Mouse (Mus musculus) stomach, embryonic 16.5 days (tissue): ENCODE results near the gene Ptpn13. TPM values are rescaled to one million over a fixed set of nuclear protein-coding genes. Genes with fewer than 3 reads are reported as not detected.
A peak's percentile ranks its signal among the peaks of the same experiment; 100 is the strongest.

ENCODE experiments used
- ATAC-seq: fragments of 200-750 bp; cut with Nextera tagmentation; 2 replicates; pipeline ENCODE4 v1.8.0; 2017; ENCODE audit warnings: moderate number of reproducible peaks, moderate TSS enrichment; ENCODE audit not compliant: insufficient read depth, low FRiP score
- H3K27ac ChIP-seq: fragments of 300-500 bp; sonication (generic); 2 replicates; pipeline ENCODE4 v1.5.1; 2014; ENCODE audit warnings: low read length
- H3K27me3 ChIP-seq: fragments of 300-500 bp; sonication (generic); 2 replicates; pipeline ENCODE4 v1.6.1; 2014; ENCODE audit warnings: low read length, control low read depth, mixed read lengths; ENCODE audit not compliant: control insufficient read depth, insufficient read depth
- H3K36me3 ChIP-seq: fragments of 300-500 bp; sonication (generic); 2 replicates; pipeline ENCODE4 v1.6.1; 2014; ENCODE audit warnings: low read length; ENCODE audit not compliant: control insufficient read depth, insufficient read depth
- H3K4me1 ChIP-seq: fragments of 300-500 bp; sonication (generic); 2 replicates; pipeline ENCODE4 v1.6.1; 2014; ENCODE audit warnings: low read length, control low read depth, mixed read lengths; ENCODE audit not compliant: control insufficient read depth, insufficient read depth
- H3K4me2 ChIP-seq: fragments of 300-500 bp; sonication (generic); 2 replicates; pipeline ENCODE4 v1.6.1; 2014; ENCODE audit warnings: low read depth, low read length, mixed read lengths
- H3K4me3 ChIP-seq: fragments of 300-500 bp; sonication (generic); replicated peaks from 2 replicates; pipeline ENCODE4 v1.5.1; 2014; ENCODE audit warnings: mild to moderate bottlenecking, low read length
- H3K9ac ChIP-seq: fragments of 300-500 bp; sonication (generic); 2 replicates; pipeline ENCODE4 v1.6.1; 2014; ENCODE audit warnings: low read length
- H3K9me3 ChIP-seq: fragments of 300-500 bp; sonication (generic); replicated peaks from 2 replicates; pipeline ENCODE4 v1.6.1; 2016; ENCODE audit warnings: low read length, control low read depth; ENCODE audit not compliant: control insufficient read depth
- WGBS: fragments of 180-500 bp; shearing (Covaris S2); extraction: QIAGEN DNeasy Blood & Tissue Kit; methylation state at CpG from one replicate; pipeline ENCODE4 v1.1.7; 2014; 5-methylcytosine and 5-hydroxymethylcytosine counted together
- polyA plus RNA-seq: library from polyadenylated mRNA; unstranded; fragments of >200 nt; fragmentation: Nextera tagmentation; extraction: Ambion mirVana; gene quantifications from 2 replicates; pipeline ENCODE4 v1.2.1, GENCODE M21; 2015

Ptpn13 gene
- polyA plus RNA-seq, 1 experiment from 2014 or later = 16.8 TPM

DNA sequence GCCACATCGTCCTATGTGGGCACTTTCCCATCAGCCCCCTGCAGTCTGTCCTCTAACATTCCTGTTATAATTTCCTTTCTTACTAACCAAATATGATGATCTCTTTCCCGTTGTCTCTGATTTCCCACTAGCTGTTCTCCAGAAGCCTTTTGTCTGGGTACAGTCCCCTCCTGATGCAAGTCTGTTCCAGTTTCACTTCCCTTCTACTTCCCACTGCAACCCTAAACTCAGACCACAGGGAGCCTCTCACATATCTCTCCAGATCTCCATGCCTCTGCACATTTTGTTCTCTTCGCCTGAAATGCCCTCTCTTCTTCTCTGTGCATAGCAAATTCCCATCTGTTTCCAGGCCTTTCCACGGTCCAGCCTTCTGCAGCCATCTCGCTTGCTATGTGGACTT lies 35.6 kb upstream of the Ptpn13 start:
- Histone ChIP-seq H3K4me1 (peaks cover 25% of the 10 kb centered on the region), H3K36me3 (no peaks in the 10 kb centered on the region), H3K9ac (no peak overlapping the region), H3K4me3 (no peak overlapping the region), H3K27ac (no peak overlapping the region), H3K27me3 (no peaks in the 10 kb centered on the region), H3K4me2 (no peak overlapping the region), H3K9me3 (no peaks in the 10 kb centered on the region)
- WGBS = 81% methylated on average over 5 of the region's 5 CpGs
- no peak for ATAC-seq

DNA sequence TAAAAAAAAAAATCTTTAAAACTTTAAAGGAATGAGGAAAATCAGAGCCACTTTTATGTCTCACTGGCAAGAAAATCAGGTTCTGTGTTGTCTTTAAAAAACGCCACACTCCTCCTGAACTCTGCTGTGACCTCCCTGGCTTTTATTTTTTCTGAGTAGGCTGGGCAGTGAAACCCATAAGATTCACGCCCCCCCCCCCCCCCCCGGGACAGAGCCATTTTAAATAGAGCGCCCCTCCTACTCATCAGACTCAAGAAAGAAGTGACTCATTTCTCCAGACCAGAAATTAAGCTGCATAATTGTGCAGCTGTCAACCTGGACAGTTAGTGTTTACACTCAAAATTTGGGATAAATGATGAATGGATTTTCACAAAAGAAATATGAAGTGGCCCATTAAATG lies 31.8 kb upstream of the Ptpn13 start:
- peak; percentile 53; the same call in 1 of the 2 replicates for ATAC-seq

DNA sequence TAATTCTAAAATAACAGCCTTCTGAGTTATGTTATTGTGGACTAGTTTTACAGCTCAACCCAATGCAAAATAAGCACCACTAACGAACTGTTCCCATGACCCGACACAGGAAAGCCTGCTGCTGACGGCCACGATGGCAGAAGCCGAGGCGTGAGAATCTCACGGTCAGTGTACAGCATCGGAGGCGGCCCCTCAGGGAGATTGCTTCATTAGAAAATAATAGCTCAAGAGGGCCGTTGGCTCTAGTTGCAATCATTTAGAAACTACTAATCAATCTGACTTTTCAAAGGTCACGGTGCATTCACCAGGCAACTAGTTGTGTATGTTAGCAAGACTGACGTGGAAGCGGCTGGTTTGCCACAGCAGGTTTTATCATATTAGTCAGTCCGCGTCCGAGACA lies 31.2 kb upstream of the Ptpn13 start:
- 44% methylated on average over 16 of the region's 16 CpGs for WGBS
- Histone ChIP-seq H3K4me2 (no peak overlapping the region), H3K9ac (no peak overlapping the region), H3K36me3 (no peaks in the 10 kb centered on the region), H3K27ac (peak overlapping the region; percentile 44; the same call in 1 of the 2 replicates), H3K27me3 (no peaks in the 10 kb centered on the region), H3K9me3 (no peaks in the 10 kb centered on the region), H3K4me1 (peaks cover 12% of the 10 kb centered on the region; the same call in 1 of the 2 replicates), H3K4me3 (no peak overlapping the region)
- no peak for ATAC-seq

More for the DNA sequence above, 31.8 kb upstream of the Ptpn13 start:
- Histone ChIP-seq H3K27ac (no peak overlapping the region), H3K9me3 (no peaks in the 10 kb centered on the region), H3K36me3 (no peaks in the 10 kb centered on the region), H3K9ac (no peak overlapping the region), H3K4me1 (peaks cover 12% of the 10 kb centered on the region), H3K4me3 (no peak overlapping the region), H3K27me3 (no peaks in the 10 kb centered on the region), H3K4me2 (no peak overlapping the region)
- WGBS = 11% methylated on average over 4 of the region's 4 CpGs

DNA sequence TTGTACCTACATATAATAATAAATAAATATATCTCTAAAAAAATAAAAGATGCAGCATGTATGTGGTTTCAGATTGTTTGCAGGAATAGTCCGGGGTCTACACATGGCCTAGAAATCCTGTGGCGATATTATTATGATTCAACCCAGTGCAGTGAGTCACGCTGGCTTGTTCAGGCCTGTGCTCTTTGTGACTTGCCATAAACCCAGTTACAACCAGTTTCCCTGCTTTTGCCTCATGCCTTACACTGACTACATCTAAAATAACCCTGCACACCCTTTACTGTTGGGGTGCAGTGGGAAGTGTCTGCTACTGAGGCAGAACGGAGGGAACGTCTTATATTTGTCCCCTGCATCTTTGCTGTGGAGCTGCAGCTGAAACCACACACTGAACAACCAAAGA lies 29.3 kb upstream of the Ptpn13 start:
- ATAC-seq = 0 out of 2 replicates have a peak, but pooled peaks have one; percentile 53
- no peaks in the 10 kb centered on the region for H3K27me3 ChIP-seq
- no peak overlapping the region for H3K9ac ChIP-seq
- H3K4me3 ChIP-seq = no peak overlapping the region
- 82% methylated on average over 5 of the region's 5 CpGs for WGBS
- no peaks in the 10 kb centered on the region for H3K9me3 ChIP-seq
- peak overlapping the region; percentile 68 for H3K27ac ChIP-seq
- peaks cover 12% of the 10 kb centered on the region; the same call in 1 of the 2 replicates for H3K4me1 ChIP-seq
- H3K4me2 ChIP-seq = no peak overlapping the region
- no peaks in the 10 kb centered on the region for H3K36me3 ChIP-seq

DNA sequence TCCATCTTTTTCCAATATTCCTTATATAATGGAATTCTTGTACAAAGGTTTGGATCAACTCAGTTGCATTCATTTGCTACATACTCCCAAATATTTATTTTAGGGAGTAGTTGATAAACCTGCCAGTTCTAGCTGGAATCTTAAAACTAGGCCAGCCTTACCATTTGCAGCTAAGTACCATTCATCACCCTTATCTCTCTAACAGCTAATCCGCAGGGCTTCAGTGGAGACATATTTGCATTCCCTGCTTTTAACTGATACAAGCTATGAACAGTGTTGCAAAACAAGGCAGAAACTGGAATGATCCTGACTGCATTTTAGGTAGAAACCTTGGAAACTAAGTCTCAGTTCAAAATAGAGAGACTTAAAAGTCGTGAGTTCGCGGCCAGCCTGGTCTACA lies 27.6 kb upstream of the Ptpn13 start:
- Histone ChIP-seq H3K9me3 (no peaks in the 10 kb centered on the region), H3K4me3 (no peak overlapping the region), H3K4me1 (peaks cover 12% of the 10 kb centered on the region; the same call in 1 of the 2 replicates), H3K27ac (no peak overlapping the region; the same call in 1 of the 2 replicates), H3K4me2 (no peak overlapping the region), H3K9ac (no peak overlapping the region), H3K36me3 (no peaks in the 10 kb centered on the region), H3K27me3 (no peaks in the 10 kb centered on the region)
- 47% methylated on average over 4 of the region's 4 CpGs for WGBS
- no peak for ATAC-seq

DNA sequence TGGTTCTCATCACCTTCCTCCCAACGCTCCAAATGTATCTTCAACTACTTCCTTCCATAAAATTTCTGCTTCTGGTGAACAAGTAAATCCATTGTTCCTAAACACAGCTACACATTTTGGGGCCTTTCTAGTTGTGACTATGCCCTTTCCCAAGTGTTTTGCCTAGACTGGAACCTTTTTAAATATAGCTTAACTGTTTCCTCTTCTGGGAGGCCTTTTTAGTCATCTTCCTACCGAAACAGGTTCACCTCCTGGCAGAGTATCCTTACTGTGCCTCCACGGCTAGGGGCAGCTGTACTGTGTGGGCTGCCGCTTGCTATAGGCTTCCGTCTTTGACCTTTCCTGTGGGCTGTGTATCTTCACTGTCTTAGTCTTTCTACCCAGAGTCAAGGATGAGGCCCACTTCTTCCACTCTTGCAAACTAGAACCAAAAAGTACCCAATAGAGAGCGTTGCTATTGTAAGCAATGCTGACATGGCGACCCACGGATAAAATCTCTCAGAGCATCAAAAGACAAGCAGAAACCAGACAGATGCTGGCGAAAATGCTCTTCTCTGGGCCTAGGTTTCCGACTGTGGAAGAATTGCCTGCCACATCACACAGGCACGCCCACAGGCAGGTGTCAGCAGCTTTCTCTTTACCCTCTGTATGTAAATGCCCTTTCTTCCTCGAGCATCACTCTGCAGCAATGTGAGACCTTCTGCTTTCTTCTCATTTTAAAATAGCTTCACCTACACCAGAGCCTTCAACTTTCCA lies 20.6 kb upstream of the Ptpn13 start:
- Histone ChIP-seq H3K36me3 (no peaks in the 10 kb centered on the region), H3K4me2 (no peak overlapping the region), H3K27ac (no peak overlapping the region), H3K9me3 (no peaks in the 10 kb centered on the region), H3K27me3 (no peaks in the 10 kb centered on the region), H3K4me3 (no peak overlapping the region), H3K4me1 (no peaks in the 10 kb centered on the region), H3K9ac (no peak overlapping the region)
- no peak for ATAC-seq
- 76% methylated on average over 12 of the region's 12 CpGs for WGBS

DNA sequence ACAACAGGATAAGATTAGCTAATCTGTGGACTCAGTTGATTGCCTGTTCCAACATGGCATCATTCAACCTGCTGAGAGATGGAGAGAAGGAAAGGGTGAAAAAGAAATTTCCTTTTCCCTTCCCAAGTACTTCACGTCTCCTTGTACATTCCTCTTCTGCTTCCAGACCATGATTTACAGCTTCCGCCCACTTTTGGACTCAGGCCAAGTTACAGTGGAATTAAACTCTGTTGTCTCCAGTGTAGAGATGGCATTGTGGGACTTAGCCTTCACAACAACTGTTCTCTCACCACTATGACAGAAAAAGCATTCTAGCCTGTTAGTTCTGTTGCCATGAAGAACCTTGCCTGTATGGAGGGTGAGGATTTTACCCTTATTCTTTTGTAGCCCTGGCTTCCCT lies 19.1 kb upstream of the Ptpn13 start:
- H3K4me3 ChIP-seq = no peak overlapping the region
- no peak overlapping the region for H3K9ac ChIP-seq
- H3K27ac ChIP-seq = no peak overlapping the region
- WGBS = 30% methylated on average over 2 of the region's 2 CpGs
- no peaks in the 10 kb centered on the region for H3K4me1 ChIP-seq
- no peaks in the 10 kb centered on the region for H3K27me3 ChIP-seq
- no peak overlapping the region for H3K4me2 ChIP-seq
- H3K9me3 ChIP-seq = no peaks in the 10 kb centered on the region
- no peaks in the 10 kb centered on the region for H3K36me3 ChIP-seq
- no peak for ATAC-seq

DNA sequence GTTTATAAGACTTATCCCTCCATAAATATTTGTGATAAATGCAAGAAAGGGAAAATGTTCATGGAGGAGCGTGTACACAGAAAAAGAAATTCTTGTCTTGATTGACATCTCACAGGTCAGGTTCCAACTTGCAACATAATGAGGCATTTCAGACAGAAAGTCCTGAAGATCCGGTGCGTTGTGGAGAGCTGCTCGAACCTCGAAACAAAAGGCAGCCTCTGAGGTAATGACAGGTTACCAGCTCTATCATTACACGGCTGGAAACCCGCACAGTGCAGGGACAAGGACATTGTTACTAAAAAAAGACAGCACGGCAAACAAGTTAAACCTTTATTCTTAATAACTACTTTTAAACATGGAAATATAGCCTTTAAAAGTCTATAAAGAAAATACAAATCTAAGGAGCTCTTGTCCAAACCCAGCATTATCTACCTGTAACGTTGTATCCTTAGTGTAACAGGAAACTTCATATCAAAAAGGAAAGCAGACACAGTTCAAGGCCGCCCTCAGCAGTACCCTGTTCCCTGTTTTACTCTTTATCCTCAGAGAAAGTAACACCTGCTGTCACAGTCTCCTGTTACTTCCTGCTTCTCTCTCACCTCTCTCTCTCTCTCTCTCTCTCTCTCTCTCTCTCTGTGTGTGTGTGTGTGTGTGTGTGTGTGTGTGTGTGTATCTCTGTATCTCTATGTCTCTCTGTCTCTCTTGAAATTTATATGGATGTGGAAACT lies 12.8 kb upstream of the Ptpn13 start:
- Histone ChIP-seq H3K9ac (no peak overlapping the region), H3K36me3 (no peaks in the 10 kb centered on the region), H3K27me3 (no peaks in the 10 kb centered on the region), H3K4me1 (no peaks in the 10 kb centered on the region; the same call in 1 of the 2 replicates), H3K27ac (peak overlapping the region; percentile 52; the same call in 1 of the 2 replicates), H3K4me2 (no peak overlapping the region), H3K9me3 (no peaks in the 10 kb centered on the region), H3K4me3 (no peak overlapping the region)
- 54% methylated on average over 10 of the region's 10 CpGs for WGBS
- ATAC-seq = no peak

DNA sequence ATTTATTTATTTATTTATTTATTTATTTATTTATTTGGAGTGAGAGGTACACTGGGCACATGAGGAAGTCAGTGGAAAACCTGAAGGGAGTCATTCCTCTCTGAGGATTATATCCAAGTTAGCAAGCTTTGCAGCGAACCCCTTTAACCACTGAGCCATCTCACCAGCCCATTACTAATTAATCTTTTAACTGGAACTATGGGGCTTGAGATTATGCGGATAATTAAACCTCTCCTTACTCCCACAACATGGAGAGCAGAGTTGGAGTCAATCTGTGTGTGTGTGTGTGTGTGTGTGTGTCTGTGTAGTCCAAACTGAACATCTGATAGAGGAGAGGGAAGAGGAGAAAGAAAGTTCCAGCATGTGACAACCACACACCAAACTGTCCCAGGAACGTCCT lies 10.4 kb upstream of the Ptpn13 start:
- Histone ChIP-seq H3K4me3 (no peak overlapping the region), H3K9me3 (no peaks in the 10 kb centered on the region), H3K4me1 (peaks cover 8% of the 10 kb centered on the region), H3K4me2 (no peak overlapping the region), H3K27ac (no peak overlapping the region), H3K36me3 (no peaks in the 10 kb centered on the region), H3K27me3 (no peaks in the 10 kb centered on the region), H3K9ac (no peak overlapping the region)
- ATAC-seq = no peak
- WGBS = 81% methylated on average over 3 of the region's 3 CpGs
